Mouse (Mus musculus) frontal cortex, postnatal 14 days (tissue): ENCODE results near the gene Best1.

Experiments
- DNase-seq, 2 experiments: peaks; one replicate each; pipeline ENCODE4 v3.0.0; 2022; ENCODE audit warnings: low spot score in 2 of 2

Best1 gene

DNA sequence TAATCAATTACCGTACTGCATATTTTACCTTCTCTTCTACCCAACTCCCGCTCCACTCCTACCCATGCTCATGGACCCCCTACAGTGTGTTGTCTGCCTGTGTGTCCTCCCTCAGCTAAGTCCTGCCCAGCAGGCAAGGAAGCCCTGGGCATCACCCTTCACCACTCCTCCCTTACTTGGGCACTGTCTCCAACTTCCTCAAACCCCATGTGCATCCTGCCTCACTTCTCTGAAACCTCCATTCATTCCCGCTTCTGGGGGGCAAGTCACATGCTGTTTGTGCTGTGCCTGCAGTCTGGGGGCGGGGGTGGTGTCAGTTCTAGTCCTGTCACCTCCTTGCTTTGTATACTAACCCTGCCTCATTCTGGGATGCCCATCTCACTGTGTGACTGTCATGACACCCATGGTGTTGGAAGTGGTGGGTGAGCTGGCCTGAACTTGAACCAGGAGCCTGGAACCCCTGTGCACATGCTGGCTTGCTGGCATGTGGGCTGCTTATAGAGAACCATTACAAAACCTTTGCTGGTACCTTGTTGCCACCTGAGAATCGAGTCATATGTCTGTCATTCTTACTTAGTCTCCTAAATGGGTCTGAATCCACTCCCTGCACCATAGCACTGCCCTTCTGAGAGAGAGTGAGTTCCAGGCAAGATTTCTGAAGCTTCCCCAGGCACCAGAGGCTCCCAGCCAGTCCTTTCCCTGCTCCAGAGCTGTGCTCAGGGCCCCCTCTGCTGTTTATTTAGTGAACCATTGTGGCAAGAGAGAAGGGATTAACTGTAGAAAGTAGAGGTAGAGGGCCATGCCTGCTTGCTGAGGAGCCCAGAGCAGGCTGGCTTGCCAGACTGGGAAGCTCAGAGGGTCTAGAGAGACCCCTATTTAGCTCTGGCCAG lies 21.2 kb upstream of the Best1 start:
- DNase-seq: peak in 1 of 2 experiments; percentile 50

DNA sequence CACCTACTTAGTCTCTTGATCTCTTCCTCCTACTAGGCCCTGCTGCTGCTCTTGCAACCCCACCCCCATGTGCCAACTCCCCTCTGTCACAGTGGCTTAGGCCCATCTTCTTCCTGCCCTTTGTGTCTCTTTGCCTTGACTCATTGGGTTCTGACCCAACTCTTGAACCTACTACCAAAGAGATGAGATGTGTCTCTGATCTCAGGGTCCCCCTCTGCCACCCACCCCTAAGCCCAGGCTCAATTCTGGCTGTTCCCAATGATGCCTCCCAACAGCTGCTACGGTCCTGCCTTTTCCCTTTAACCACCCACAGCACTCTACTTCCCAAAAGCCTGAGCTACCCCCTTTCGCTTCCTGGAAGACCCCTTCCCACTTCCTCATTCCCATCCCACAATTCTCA lies 20.5 kb upstream of the Best1 start:
- no peak for DNase-seq

DNA sequence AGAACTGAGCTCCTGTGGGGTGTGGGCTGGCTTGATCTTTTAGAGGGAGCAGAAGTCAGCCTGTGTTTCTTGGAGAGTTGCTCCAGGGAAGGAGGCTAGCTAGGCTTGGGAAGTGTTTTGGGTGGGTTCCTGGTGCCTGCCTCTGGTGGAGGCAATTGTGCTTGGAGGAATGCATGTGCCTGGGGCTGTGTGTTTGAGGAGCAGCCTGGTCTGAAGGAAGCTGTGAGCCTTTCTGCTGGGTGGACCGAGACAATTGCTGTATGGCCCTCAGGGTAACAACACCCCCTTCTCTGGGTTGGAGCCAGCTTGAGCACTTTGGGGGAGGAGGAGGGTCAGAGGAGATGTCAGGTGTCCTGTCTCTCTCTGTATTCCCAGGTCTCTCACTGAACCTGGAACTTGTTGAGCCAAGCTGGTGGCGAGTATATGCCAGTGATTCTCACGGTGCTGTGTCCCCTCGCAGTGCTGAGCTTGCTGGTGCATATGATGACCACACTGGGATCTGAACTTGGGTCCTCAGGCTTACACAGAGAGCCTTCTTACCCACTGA lies 17.9 kb upstream of the Best1 start:
- no peak for DNase-seq

DNA sequence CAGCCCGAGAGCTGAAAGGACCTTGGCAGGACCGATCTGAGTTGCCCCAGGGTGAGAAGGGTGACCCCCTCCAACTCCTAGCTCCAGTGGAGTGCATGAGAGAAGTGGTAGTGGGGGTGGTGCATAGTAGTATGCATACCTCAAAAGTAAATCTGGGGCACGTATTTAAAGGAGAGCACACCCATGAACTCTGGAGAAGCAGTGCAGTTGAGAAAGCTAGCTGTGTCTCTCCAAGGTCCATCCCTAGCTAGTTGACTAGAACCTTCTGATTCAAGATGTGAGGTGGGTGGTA lies 17.0 kb upstream of the Best1 start:
- DNase-seq: no peak

DNA sequence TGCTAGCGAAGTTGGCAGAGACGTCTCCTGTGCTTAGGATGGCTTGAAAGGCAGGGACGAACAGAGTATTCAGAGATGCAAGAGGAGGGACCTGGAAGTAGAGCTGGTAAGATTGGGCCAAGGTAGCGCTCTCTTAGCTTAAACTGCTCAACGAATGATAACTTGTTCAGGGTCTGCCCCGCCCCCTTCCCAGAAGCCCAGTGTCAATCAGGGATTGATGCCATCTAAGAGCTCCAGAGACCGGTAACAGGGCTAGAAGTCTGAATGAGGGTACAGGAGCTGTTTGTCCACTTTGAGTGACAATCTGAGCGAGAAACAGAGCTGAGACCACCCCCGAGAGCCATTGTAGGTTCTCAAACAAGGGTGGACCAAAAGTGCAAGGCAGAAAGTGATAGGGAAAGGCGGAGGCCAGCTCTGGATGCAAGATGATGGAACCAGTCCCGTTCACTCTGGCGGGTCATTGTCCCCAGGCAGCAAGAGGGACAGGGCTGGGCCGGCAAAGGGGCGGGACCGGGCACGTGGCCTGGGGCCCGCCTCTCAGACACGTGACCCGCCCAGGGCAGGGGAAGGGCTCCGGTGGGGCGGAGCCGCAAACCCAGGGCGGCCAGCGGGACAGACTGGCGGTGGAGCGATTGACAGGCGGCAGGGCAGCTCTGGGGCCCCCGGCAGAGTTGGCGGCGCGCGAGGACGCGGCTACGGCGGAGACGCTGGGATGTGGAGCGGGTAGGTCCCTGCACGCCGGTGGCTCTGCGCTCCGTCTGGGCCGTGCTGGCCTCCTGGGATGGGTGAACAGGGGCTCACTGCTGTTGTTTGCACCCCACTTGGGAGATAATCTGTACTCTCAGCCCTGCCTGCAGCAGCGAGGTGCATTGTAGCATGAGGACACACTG lies 16.4 kb upstream of the Best1 start:
- DNase-seq: peak; percentile 72 to 74

DNA sequence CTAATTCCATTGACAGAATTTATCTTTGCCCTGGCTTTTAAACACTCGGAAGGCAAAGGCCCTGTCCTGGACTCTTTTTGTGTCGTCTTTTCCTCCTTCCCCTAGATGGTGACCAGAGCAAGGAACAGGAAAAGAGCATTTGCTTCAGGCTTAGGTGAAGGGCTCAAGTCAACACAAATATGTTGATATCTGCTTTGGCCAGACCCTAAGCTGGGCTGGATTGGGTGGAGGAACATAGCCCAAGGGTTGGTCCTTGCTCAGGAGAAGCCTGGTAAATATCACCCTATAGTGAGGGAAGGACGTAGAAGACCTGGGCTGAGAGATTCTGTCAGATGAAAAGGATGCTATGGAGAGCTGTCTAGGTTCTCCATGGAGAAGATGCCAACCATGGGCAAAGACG lies 14.7 kb upstream of the Best1 start:
- DNase-seq: no peak

DNA sequence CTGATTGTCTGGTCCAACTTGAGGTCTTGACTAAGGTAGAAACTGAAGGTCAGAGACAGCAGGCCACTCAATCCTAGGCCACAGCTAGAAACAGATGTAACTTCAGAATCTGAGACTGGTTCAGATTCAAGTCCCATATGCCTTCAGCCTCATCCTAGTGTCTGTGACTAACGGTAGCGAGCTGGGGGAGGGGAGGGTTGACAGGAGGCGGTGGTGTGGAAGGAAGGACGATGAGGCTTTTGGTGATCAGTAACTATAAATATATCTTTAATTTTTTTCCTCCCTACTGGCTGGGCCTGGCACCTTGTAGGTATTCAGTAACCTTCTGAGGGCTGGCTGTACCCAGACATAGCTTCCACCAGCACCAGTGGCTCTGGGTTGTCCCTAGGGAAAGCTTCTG lies 14.0 kb upstream of the Best1 start:
- DNase-seq: no peak

DNA sequence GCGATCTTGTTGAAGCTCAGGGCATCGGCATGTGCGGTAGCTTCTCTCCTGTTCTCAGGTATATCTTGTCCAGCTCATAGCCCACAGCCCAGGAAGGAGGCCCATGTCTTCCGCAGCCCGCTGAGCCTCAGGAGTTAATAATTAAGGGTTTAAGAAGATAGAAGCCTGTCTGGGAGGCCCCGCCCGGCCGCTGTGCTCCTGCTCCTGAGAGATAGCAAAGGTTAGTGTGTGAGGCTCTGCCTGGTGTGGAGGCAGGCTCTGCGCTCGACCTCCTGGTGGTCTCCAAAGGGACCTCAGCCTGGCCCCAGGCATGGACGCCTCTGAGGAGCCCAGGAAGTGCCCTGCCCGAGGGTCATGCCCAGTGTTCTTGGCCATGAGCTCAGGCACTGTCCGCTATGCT lies 13.4 kb upstream of the Best1 start:
- no peak for DNase-seq

DNA sequence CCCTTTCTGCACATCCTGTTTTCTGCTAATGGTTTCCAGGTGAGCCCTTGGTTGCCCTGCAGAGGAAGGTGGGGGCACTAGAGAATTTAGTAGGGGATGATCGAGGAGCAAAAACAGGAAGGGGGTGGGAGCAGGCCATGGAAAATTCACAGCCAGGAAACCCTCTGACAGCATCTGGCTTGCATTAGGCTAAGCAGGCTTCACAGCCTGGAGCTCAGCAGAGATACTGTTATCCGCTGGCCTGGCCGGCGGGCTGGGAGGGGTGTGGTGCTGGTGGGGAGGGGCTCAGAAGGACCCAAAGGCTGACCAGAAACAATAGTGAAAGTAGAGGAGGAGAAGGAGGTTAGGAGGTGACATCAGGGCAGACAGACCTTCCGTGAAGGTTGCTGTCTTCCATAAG lies 12.5 kb upstream of the Best1 start:
- DNase-seq: no peak

DNA sequence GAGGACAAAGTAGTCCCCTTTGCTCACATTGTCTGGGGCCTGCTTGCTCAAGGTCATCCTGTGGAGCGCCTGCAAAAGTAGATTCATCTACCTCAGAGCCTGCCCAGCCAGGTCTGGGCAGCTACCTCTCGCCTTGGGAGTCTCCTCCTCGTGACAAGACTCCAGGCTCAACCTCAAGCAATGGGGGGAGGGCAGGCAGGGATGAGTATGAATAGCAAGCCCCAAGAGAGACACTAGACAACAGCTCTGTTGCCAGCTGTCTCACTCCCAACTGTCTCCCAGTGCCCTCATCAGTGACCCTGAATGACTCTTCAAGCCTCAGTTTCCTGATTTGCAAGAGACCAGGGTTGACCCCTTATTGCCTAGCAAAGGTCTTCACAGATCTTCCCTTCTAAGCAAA lies 11.9 kb upstream of the Best1 start:
- no peak for DNase-seq

DNA sequence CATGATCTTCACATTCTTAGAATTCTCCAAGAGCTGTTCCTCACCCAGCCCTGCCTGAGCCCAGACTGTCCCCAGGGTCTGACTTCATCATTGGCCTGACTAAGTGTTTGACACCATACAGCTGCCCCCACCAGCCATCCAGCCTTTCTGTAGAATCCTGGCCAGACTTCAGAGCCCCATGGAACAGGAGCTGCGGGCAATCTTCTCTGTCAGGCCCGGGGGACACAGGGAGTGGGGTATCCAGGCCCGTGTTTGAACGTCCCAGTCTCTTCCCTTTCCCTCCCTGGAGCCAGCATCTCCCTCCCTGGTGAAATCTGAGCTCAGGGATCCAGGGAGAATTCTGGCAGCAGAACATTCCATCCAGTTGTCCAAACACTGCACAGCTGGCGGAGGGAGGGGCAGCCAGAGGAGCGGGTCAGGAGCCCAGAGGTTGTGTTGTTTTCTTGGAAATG lies 11.4 kb upstream of the Best1 start:
- no peak for DNase-seq

DNA sequence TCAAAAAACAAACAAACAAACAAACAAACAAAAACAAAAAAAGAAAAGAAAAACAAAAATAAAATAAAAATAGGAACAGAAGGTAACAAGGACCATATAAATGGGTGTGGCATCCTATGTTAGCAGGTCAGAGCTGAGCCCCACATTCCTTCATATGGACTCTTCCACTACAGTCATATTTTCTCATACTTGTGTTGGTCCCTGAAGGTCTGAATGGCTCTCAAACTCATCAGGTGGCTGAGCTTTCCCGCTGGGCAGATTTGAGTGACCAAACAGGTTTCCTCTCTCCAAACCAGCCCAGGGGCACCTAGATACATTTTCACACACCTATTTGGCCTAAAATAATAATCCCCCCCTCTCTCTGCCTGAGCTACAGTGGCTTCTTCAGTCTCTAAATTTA lies 10.0 kb upstream of the Best1 start:
- no peak for DNase-seq

DNA sequence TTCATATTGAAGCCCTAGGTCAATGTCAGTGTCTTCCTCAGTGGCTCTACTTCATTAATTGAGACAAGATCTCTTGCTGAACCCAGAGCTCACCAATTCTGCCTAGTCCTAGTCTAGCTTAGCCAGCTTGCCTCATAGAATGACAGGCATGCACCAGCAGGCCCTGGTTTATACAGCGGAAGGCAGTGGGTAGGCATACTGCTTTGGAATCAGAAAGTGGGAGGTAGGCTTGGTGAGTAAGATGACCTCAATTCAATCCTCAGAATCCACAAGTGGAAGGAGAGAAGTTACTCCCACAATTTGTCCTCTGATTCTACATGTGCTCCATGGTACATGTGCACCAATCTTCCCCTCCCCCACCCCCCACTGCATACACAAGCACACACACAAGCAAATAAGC lies 2.3 kb upstream of the Best1 start:
- no peak for DNase-seq

DNA sequence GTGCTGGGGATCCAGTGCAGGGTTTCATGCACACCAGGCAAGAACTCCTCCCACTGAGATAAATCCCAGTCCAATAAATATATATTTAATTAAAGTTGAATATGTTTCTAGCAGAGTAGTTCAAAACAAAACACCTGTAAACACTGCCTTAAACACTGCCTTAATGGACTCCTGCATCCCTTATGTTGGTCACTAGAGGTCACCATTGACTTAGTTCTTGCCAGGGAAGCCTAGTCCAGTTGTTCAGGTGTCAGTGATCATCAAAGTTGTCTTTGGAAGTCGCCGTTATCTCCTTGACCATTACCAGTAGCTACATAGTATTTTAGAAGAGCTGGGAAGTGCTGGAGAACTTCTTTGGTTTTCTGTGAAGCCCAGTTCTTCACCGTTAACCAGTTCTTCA lies 1.1 kb downstream of the Best1 start:
- DNase-seq: no peak

DNA sequence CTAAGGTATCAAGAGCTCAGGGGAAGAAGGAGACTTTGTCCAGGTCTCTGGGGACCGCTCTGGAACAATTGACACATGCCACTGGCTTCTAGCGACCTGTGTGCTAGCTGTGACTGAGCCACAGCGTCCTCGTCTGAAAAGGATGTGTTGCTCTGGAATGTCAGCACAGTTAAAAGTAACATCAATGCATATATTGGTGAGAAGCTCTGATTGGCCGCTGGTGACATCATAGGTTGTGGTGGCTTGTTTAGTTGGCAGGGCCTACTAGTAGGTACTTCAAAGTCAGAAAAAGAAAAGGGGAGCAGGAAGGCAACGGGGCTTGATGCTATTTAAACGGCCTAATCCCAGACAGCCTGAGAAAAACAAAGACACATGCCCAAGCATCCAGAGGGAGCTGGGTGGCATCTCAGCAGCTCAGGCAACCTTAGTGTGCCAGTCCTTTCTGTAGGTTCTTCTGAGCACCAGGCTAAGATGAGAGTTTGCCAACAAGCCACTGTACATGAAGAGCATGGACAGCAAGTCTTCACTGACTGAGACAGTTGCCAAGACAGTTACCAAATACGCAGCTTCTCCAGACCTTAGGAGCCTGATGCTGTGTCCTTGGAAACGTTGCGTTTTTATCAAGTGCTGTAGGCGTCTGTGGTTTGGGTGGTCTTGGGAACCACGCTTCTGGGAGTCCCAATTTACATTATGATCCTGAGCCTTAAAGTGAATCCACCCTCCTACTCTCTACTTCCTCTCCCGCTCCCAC lies 2.5 kb downstream of the Best1 start:
- DNase-seq: no peak

DNA sequence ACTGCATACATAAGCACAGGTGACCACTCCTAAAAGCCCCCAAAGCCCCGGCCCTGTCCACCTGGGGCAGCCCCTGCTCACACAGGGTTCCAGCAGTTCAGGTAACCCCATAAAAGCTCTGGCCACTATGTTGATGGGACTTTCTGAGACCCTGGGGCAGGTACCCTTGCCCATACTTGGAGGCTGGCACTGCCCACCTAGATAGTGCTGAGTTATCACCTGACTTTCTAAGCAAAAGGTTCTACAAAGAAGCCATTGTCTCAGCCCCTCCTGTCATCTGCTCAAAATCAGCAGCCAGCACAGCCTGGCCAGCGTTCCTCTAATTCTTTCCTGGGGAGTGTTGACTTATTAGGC lies 3.4 kb downstream of the Best1 start:
- no peak for DNase-seq

DNA sequence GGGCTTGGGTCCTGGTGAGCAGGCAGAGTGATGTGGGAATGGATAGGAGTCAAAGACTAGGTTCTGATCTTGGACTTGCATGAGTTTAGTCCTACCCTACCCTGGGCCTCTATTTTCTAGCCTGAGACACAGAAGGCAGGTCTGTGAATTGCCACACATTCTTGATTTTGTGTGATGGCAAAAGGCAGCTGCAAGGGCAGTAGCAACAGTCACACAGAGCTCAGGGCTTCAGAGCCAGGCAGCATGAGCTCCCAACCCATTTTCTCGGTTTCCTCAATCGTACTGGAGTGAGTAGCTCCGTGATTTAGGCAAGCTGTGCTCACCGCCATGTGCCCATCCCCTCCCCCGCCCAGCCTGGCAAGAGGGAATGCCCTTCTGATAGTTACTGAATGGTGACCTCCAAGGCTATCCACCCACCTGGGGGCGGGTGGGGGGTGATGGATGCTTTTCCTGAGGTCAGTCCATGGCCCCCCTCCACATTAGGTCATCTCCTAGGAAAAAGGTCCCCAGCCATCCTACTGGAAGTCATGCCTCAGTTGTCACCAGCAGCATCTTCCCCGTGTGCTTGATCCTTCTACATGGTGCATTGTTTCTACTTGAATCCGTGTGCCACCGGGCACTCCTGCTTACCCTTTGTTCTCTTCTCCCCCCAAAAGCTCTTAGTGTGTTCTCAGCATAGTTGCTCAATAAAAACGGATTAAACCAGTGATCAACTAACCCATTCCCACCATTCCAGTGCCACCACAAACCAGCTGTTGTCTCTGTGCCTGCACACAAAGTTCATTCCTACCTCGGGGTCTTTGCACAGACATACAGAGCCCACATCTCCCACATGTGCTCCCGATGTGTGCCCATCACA lies 4.0 kb downstream of the Best1 start:
- no peak for DNase-seq

DNA sequence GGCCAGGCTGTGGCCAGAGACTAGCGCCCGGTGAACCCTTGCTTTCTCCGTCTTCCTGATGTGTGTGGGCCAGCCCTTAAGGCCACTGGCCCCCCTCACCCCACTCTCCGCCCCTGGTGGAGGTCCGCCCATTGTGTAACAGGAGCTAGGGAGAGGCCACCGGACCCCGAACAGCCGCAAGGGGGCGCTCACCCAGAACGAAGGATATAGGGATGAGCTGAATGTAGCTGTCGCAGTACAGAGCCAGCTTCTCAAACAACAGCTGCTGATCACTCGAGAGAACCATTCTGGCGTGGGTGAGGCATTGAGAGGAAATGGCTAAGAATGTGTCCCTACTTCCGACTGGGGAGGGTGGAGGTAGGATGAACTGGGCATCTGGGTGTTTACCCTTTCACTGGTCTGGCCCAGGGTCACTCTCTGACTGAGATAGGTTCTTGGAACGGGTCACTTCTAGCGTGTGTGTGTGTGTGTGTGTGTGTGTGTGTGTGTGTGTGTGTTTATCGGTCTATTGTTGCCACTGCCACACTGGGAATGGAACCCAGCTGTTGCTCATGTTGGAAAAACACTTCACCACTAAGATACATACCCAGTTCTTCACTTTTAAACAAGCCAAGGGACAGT lies 8.3 kb downstream of the Best1 start:
- peak; percentile 63 to 75 for DNase-seq

DNA sequence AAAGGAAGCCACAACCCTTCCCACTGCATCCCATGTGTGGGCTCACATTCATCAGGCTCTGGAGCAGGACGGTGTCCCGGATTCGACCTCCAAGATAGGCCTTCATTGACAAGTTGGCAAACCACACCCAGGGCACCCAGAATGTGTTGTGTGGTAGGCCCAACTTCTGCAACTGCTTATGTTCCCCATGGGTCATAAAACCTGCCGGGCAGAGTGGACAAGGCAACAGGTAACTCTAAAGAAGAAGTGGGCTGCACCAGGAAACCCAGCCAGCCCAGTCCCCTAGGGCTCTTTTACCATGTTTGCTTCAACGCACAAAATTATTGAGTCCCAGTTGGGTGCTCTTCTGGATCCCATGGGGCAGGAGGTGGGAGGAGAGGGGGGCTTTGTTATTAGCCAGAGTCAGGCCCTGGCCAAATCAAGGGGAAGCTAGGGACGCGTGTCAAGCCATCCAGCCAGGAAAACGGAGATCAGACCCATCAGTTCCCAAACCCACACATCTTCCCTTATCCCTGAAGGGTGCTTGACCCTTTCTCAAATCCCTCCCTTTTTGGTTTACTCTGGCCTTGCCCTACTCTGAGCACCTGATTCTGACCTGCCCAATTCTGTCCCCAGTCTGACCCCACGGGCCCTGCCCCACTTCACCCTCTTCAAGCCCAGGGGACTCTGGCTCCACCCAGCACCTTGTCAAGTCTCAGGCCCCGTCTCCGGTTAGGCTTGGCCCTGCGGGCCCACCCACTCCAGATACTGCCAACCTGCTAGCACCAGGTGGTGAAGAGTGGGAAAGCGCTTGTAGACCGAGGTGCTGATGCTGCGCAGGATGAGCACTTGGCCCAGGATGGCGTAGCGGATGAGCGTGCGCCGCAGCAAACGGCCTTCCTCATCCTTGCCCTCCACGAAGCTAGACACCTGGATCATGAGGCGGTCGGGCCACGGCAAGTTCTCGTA lies 9.1 kb downstream of the Best1 start:
- no peak for DNase-seq

DNA sequence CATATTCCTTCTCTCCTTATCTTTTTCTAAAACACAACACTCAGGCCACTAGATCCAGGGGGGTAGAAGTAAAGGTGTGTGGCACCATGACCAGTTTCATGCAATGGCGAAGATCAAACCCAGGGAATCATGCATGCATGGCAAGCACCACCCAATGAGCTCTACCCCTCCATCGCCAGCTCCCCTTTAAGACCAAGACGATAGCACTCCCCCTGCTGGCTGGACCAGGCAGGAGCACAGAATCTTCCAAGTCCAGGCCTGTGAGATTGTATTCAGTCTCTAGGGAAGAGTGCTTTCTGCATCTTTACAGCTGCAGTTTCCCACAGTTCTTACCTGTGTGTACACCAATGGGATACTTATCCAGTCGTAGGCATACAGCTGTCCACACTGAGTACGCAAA lies 10.1 kb downstream of the Best1 start:
- peak; percentile 48 to 68 for DNase-seq
